Mouse (Mus musculus): Measurements from ENCODE around the gene Rbm18. TPM values are rescaled to one million over a fixed set of nuclear protein-coding genes. Genes with fewer than 3 reads are reported as not detected.
"Not testable (repeated sequence)": the region's sequence is repeated elsewhere in the genome, so short reads cannot be mapped to it uniquely, and the experiment has no call there.

Rbm18 gene
- 10 to 100 TPM; 31.0 to 37.1 (median 33.3) TPM for total RNA-seq (2022)

GRCm38 (mm10) chr2:36136300-36136941, at the start of gene Rbm18, which contains the start of gene Mrrf:
TSS of gene Rbm18 (minus strand) at chr2:36136773.
TSS of gene Mrrf (plus strand) at chr2:36136389.
- DNase-seq (ENCODE audit: low spot score), result peak; percentile 91

GRCm38 (mm10) chr2:36184876-36185275, 48.3 kb upstream of the Rbm18 start:
- no peak for DNase-seq (ENCODE audit: low spot score)

DNA sequence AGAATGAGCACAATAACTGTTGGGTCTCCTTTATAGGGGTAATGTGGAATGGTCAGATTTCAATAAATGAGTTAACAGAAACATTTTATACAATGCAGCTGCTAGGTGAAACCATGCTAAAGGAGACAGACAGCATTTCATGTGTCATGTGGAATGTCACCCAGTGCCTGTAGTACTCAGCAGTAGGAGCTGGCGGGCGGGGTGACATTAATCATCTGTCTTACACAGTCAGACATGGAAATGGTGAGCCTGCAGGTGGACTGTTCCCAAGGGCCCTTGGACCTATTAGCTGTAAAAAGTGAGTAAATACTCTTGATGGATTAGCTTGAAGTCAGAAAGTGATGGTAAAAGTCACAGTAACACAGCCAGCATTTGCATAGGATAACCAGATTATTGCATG, 47.6 kb upstream of the Rbm18 start:
- DNase-seq (ENCODE audit: low spot score), result no peak

- peak; percentile 54 for DNase-seq (ENCODE audit: low spot score)
Measured at GRCm38 (mm10) chr2:36183278-36183677, 46.7 kb upstream of the Rbm18 start.

DNA sequence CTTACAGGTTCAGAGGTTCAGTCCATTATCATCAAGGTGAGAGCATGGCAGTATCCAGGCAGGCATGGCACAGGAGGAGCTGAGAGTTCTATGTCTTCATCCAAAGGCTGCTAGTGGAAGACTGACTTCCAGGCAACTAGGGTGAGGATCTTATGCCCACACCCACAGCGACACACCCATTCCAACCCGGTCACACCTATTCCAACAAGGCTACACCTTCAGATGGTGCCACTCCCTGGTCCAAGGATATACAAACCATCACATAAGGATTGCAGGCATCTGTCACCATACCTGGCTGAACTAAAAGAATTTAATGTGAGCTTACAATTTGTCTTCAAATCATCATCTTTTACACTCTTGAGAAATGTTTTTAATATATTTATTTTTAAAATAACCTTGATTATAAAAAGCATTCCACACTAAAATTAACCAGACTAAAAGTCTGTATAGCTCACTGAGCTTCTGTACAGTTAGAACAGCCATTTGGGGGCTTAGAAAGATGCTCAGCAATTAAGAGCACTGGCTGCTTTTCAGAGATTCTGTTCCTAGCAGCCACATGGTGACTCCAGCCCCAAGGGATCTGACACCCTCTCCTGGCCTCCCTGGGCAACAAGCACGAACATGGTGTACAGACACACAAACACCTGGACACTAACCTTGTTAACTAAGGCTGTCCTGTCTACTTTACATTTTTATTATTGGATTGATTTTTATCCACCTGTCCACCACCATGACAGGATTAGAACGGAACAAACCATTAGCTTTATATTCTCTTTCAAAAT, 45.2 kb upstream of the Rbm18 start:
- DNase-seq (ENCODE audit: low spot score), result not testable (repeated sequence)

- no peak for DNase-seq (ENCODE audit: low spot score)
Measured at GRCm38 (mm10) chr2:36179487-36179886, 42.9 kb upstream of the Rbm18 start.

- DNase-seq (ENCODE audit: low spot score), result no peak
Measured at GRCm38 (mm10) chr2:36172574-36172973, 36.0 kb upstream of the Rbm18 start.

DNA sequence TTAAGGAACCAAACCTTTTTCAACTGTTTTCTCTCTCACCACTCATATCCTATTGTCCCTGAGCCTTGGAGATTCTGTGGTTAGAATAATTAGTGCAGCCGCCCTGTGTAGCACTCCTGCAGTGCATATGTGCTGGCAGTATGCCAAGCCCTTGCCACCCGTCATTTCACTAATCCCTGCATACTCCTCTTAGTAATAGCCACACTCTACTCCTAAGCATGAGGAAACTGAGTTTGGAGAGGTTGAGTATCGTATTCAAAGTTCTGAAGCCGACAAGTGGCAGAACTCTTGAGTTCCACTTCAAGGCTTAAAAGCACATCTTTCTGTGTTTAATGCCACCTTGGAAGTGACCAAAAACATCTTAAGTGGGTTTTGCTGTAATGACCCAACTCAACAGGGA, 35.6 kb upstream of the Rbm18 start:
- no peak for DNase-seq (ENCODE audit: low spot score)

GRCm38 (mm10) chr2:36169176-36169575, 32.6 kb upstream of the Rbm18 start:
- DNase-seq (ENCODE audit: low spot score), result no peak

GRCm38 (mm10) chr2:36167990-36168618, 31.5 kb upstream of the Rbm18 start:
- DNase-seq (ENCODE audit: low spot score), result peak; percentile 19

DNA sequence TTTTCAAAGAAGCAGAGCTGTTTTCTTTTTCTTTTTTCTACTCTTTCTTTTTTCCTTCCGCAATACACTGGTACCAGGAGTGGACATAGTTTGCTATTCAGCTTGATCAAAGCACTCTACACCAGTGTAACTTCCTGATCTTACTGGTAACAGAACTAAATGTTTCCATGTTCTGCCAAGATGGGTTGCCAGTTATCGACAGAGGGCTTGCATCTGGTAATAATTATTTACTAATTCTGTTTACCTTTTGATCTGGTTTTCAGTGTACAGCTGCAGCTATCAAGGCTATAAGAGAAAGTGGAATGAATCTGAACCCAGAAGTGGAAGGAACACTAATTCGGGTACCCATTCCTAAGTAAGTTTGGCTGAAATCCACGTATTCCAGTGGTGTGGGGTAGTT, 22.8 kb upstream of the Rbm18 start:
- DNase-seq (ENCODE audit: low spot score), result no peak

DNA sequence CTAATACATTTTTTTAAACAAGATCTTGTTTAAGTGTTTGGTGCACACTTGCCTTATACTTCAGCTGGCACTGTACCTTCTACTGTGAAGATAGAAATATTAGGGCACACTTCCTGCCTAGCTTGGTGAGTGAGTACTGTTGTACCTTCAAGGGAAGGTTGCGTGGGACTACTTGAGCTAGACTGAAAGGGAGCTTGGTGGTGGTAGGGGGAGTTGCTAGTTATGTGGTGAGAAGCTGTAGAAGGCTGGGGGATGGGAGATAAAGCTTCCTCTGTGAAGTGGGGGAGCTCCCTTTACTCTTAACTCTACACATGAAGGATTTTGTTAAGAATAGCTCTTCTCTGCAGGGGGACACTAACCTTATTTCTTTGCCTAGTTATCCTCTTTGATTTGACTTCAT, 20.9 kb upstream of the Rbm18 start:
- DNase-seq (ENCODE audit: low spot score), result no peak

GRCm38 (mm10) chr2:36152401-36152800, 15.8 kb upstream of the Rbm18 start:
- not testable (repeated sequence) for DNase-seq (ENCODE audit: low spot score)

GRCm38 (mm10) chr2:36148876-36149365, 12.3 kb upstream of the Rbm18 start:
- no peak for DNase-seq (ENCODE audit: low spot score)

DNA sequence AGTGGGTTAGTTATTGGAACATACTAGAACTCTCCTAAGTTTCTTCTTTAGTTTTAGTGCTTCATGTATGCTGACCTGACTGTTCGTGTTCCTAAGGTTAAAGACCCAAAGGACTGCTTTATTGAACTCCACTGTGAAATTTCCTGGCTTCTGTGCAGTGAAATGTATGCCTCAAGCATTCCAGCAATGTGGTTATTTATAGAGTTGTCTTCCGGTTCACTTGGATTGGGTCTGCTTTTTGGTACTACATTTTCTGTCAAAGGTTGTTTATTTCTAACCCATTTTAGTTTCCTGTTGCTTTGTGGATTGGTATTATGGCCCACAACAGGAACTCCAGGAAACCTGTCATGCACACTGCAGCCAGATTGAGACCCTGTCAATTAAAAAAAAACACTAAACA, 2.5 kb upstream of the Rbm18 start:
- DNase-seq (ENCODE audit: low spot score), result no peak

- no peak for DNase-seq (ENCODE audit: low spot score)
Measured at GRCm38 (mm10) chr2:36135887-36136286, 686 bp downstream of the Rbm18 start.

- no peak for DNase-seq (ENCODE audit: low spot score)
Measured at GRCm38 (mm10) chr2:36129051-36129450, 7.5 kb downstream of the Rbm18 start.

- DNase-seq (ENCODE audit: low spot score), result peak; percentile 54
Measured at GRCm38 (mm10) chr2:36127973-36128372, 8.6 kb downstream of the Rbm18 start.

DNA sequence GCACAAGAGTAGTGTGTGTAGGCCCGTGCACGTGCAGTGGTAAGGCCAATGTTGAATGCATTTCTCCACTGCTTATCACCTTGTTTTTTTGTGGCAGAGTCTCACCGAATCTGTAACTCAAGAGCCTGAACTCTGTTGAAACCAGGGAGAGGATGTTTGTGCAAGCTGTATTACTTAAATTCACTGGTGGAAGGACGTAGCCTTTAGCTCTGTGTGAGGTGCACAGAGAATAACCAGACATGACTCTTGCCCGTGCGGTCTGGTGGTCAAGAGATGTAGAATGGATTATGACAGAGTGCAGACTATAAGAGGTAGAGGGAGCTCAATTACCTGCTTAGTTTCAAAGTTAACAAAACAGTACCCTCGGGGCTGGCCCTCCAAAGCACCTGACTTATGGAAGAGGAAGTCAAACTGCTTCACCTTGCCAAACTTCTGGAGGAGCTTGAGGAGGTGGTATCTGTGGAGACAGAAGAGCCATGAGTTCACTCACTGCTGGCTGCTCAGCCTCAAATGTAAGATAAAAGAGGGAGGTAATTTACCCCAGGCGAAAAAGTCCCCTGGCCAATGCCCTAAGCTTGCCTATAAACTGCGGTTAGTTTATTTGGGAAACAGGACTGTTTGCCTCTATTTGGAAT, 9.7 kb downstream of the Rbm18 start:
- DNase-seq (ENCODE audit: low spot score), result no peak

DNA sequence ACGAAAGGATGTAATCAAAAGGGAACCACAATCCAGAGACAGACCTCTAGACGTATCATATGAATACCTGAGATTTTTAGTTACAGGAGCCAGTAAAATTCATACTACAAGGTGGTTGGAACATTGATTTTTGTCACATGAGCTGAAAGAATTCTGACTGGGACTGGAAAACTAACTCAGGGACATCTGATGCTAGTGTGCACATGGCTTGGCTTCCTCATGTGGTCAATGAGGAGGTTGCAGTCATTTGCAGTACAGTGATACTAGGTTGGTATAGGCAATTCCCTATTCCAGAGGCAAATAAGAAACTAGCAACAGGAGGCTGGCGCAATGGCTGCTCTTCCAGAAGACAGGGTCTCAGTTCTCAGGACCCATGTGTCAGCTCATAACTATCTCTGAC, 23.9 kb downstream of the Rbm18 start:
- DNase-seq (ENCODE audit: low spot score), result no peak

- no peak for DNase-seq (ENCODE audit: low spot score)
Measured at GRCm38 (mm10) chr2:36108615-36109014, 28.0 kb downstream of the Rbm18 start.
